Mouse (Mus musculus): ENCODE data around the gene Amer2. TPM values are rescaled to one million over a fixed set of nuclear protein-coding genes. Genes with fewer than 3 reads are reported as not detected.
"Not testable (repeated sequence)": the region's sequence is repeated elsewhere in the genome, so short reads cannot be mapped to it uniquely, and the experiment has no call there.

The Amer2 gene
- 0.34 and 0.36 TPM in 2 replicates for polyA plus RNA-seq (2015; fragmentation: Nextera tagmentation; extraction: Ambion mirVana)

GRCm38 (mm10) chr14:60372821-60373309, at the start of gene Amer2:
Gene Amer2 (plus strand): TSS chr14:60373259.
- Histone ChIP-seq H3K9ac (ENCODE audit: low read depth, low read length) (no peak within 1 kb of the TSS), H3K4me1 (ENCODE audit: control insufficient read depth, low read depth, low read length) (no peaks in the 10 kb centered on the region), H3K9me3 (replicated peaks; ENCODE audit: control insufficient read depth, low read length) (no peaks in the 10 kb centered on the region), H3K4me2 (ENCODE audit: low read depth, low read length) (no peak within 1 kb of the TSS), H3K27ac (ENCODE audit: low read length) (no peak within 1 kb of the TSS), H3K4me3 (ENCODE audit: low read depth, low read length) (no peak within 1 kb of the TSS), H3K36me3 (ENCODE audit: control insufficient read depth, insufficient read depth) (no peaks in the 10 kb centered on the region), H3K27me3 (ENCODE audit: control insufficient read depth, insufficient read depth, low read depth, low read length) (peaks cover 9% of the 10 kb centered on the region)
- no peak for ATAC-seq (ENCODE audit: low read depth)
- 43% methylated on average over 1 of the region's 1 CpGs for WGBS (ENCODE audit: insufficient replicate concordance)

- ATAC-seq (ENCODE audit: low read depth) = not testable (repeated sequence)
- WGBS (ENCODE audit: insufficient replicate concordance) = 64% methylated on average over 5 of the region's 5 CpGs
These were observed 33.1 kb upstream of the Amer2 start for GRCm38 (mm10) chr14:60340001-60340400.

GRCm38 (mm10) chr14:60340570-60340969, 32.5 kb upstream of the Amer2 start:
- Histone ChIP-seq H3K4me1 (ENCODE audit: control insufficient read depth, low read depth, low read length) (no peaks in the 10 kb centered on the region), H3K9me3 (replicated peaks; ENCODE audit: control insufficient read depth, low read length) (no peaks in the 10 kb centered on the region), H3K27ac (ENCODE audit: low read length) (no peak overlapping the region), H3K36me3 (ENCODE audit: control insufficient read depth, insufficient read depth) (no peaks in the 10 kb centered on the region), H3K4me3 (ENCODE audit: low read depth, low read length) (no peak overlapping the region), H3K4me2 (ENCODE audit: low read depth, low read length) (no peak overlapping the region), H3K9ac (ENCODE audit: low read depth, low read length) (no peak overlapping the region), H3K27me3 (ENCODE audit: control insufficient read depth, insufficient read depth, low read depth, low read length) (no peaks in the 10 kb centered on the region)
- 51% methylated on average over 4 of the region's 4 CpGs for WGBS (ENCODE audit: insufficient replicate concordance)
- no peak for ATAC-seq (ENCODE audit: low read depth)

More at GRCm38 (mm10) chr14:60340001-60340400, 33.1 kb upstream of the Amer2 start:
- not testable (repeated sequence) for H3K4me3 ChIP-seq (ENCODE audit: low read depth, low read length); H3K4me2 ChIP-seq (ENCODE audit: low read depth, low read length); H3K36me3 ChIP-seq (ENCODE audit: control insufficient read depth, insufficient read depth); H3K9ac ChIP-seq (ENCODE audit: low read depth, low read length); H3K27me3 ChIP-seq (ENCODE audit: control insufficient read depth, insufficient read depth, low read depth, low read length); H3K4me1 ChIP-seq (ENCODE audit: control insufficient read depth, low read depth, low read length); H3K27ac ChIP-seq (ENCODE audit: low read length); H3K9me3 ChIP-seq (replicated peaks; ENCODE audit: control insufficient read depth, low read length)

- no peaks in the 10 kb centered on the region for H3K9me3 ChIP-seq (replicated peaks; ENCODE audit: control insufficient read depth, low read length)
- WGBS (ENCODE audit: insufficient replicate concordance) = 67% methylated on average over 6 of the region's 6 CpGs
These were observed 27.7 kb upstream of the Amer2 start for GRCm38 (mm10) chr14:60345326-60345876.

GRCm38 (mm10) chr14:60358347-60358746, 14.7 kb upstream of the Amer2 start:
- H3K4me2 ChIP-seq (ENCODE audit: low read depth, low read length) = no peak overlapping the region
- no peaks in the 10 kb centered on the region for H3K27me3 ChIP-seq (ENCODE audit: control insufficient read depth, insufficient read depth, low read depth, low read length)
- no peaks in the 10 kb centered on the region for H3K4me1 ChIP-seq (ENCODE audit: control insufficient read depth, low read depth, low read length)
- H3K9me3 ChIP-seq (replicated peaks; ENCODE audit: control insufficient read depth, low read length) = no peaks in the 10 kb centered on the region
- H3K27ac ChIP-seq (ENCODE audit: low read length) = no peak overlapping the region
- no peak for ATAC-seq (ENCODE audit: low read depth)
- no peaks in the 10 kb centered on the region for H3K36me3 ChIP-seq (ENCODE audit: control insufficient read depth, insufficient read depth)
- 59% methylated on average over 5 of the region's 5 CpGs for WGBS (ENCODE audit: insufficient replicate concordance)
- H3K9ac ChIP-seq (ENCODE audit: low read depth, low read length) = no peak overlapping the region
- no peak overlapping the region for H3K4me3 ChIP-seq (ENCODE audit: low read depth, low read length)

More at GRCm38 (mm10) chr14:60345326-60345876, 27.7 kb upstream of the Amer2 start:
- no peak overlapping the region for H3K4me3 ChIP-seq (ENCODE audit: low read depth, low read length)
- no peak overlapping the region for H3K4me2 ChIP-seq (ENCODE audit: low read depth, low read length)
- H3K9ac ChIP-seq (ENCODE audit: low read depth, low read length) = no peak overlapping the region
- no peak for ATAC-seq (ENCODE audit: low read depth)
- H3K27me3 ChIP-seq (ENCODE audit: control insufficient read depth, insufficient read depth, low read depth, low read length) = no peaks in the 10 kb centered on the region
- H3K36me3 ChIP-seq (ENCODE audit: control insufficient read depth, insufficient read depth) = no peaks in the 10 kb centered on the region
- H3K27ac ChIP-seq (ENCODE audit: low read length) = no peak overlapping the region
- no peaks in the 10 kb centered on the region for H3K4me1 ChIP-seq (ENCODE audit: control insufficient read depth, low read depth, low read length)

- no peak for ATAC-seq (ENCODE audit: low read depth)
- WGBS (ENCODE audit: insufficient replicate concordance) = 59% methylated on average over 9 of the region's 9 CpGs
- H3K4me2 ChIP-seq (ENCODE audit: low read depth, low read length) = no peak overlapping the region
These were observed 11.5 kb upstream of the Amer2 start for GRCm38 (mm10) chr14:60361380-60362212.

GRCm38 (mm10) chr14:60366729-60367128, 6.3 kb upstream of the Amer2 start:
- no peak overlapping the region for H3K9ac ChIP-seq (ENCODE audit: low read depth, low read length)
- no peaks in the 10 kb centered on the region for H3K4me1 ChIP-seq (ENCODE audit: control insufficient read depth, low read depth, low read length)
- no peak overlapping the region for H3K4me2 ChIP-seq (ENCODE audit: low read depth, low read length)
- no peak overlapping the region for H3K27ac ChIP-seq (ENCODE audit: low read length)
- no peak overlapping the region for H3K4me3 ChIP-seq (ENCODE audit: low read depth, low read length)
- ATAC-seq (ENCODE audit: low read depth) = no peak
- WGBS (ENCODE audit: insufficient replicate concordance) = 33% methylated on average over 1 of the region's 1 CpGs
- no peaks in the 10 kb centered on the region for H3K36me3 ChIP-seq (ENCODE audit: control insufficient read depth, insufficient read depth)
- H3K9me3 ChIP-seq (replicated peaks; ENCODE audit: control insufficient read depth, low read length) = no peaks in the 10 kb centered on the region
- H3K27me3 ChIP-seq (ENCODE audit: control insufficient read depth, insufficient read depth, low read depth, low read length) = no peaks in the 10 kb centered on the region

More at GRCm38 (mm10) chr14:60361380-60362212, 11.5 kb upstream of the Amer2 start:
- H3K9ac ChIP-seq (ENCODE audit: low read depth, low read length) = no peak overlapping the region
- no peaks in the 10 kb centered on the region for H3K9me3 ChIP-seq (replicated peaks; ENCODE audit: control insufficient read depth, low read length)
- no peak overlapping the region for H3K4me3 ChIP-seq (ENCODE audit: low read depth, low read length)
- H3K27ac ChIP-seq (ENCODE audit: low read length) = no peak overlapping the region
- H3K36me3 ChIP-seq (ENCODE audit: control insufficient read depth, insufficient read depth) = no peaks in the 10 kb centered on the region
- H3K4me1 ChIP-seq (ENCODE audit: control insufficient read depth, low read depth, low read length) = no peaks in the 10 kb centered on the region
- H3K27me3 ChIP-seq (ENCODE audit: control insufficient read depth, insufficient read depth, low read depth, low read length) = no peaks in the 10 kb centered on the region

GRCm38 (mm10) chr14:60368769-60369666, 4.0 kb upstream of the Amer2 start:
- H3K4me1 ChIP-seq (ENCODE audit: control insufficient read depth, low read depth, low read length) = no peaks in the 10 kb centered on the region
- H3K4me3 ChIP-seq (ENCODE audit: low read depth, low read length) = no peak overlapping the region
- no peak overlapping the region for H3K4me2 ChIP-seq (ENCODE audit: low read depth, low read length)
- no peaks in the 10 kb centered on the region for H3K36me3 ChIP-seq (ENCODE audit: control insufficient read depth, insufficient read depth)
- H3K9ac ChIP-seq (ENCODE audit: low read depth, low read length) = no peak overlapping the region
- H3K9me3 ChIP-seq (replicated peaks; ENCODE audit: control insufficient read depth, low read length) = no peaks in the 10 kb centered on the region
- H3K27me3 ChIP-seq (ENCODE audit: control insufficient read depth, insufficient read depth, low read depth, low read length) = no peaks in the 10 kb centered on the region
- no peak for ATAC-seq (ENCODE audit: low read depth)
- WGBS (ENCODE audit: insufficient replicate concordance) = 58% methylated on average over 9 of the region's 9 CpGs
- H3K27ac ChIP-seq (ENCODE audit: low read length) = no peak overlapping the region

Measured in liver, embryonic 16.5 days (tissue).